Mouse (Mus musculus) ES-Bruce4 (cell line): ENCODE results near the gene Hist2h3c1. TPM values are rescaled to one million over a fixed set of nuclear protein-coding genes. Genes with fewer than 3 reads are reported as not detected.

Source experiments
- H3K27ac ChIP-seq: 2 replicates; pipeline ENCODE4 v1.5.1; 2012; ENCODE audit warnings: low read length, inconsistent platforms; ENCODE audit not compliant: insufficient read depth
- H3K27me3 ChIP-seq: 2 replicates; pipeline ENCODE4 v1.6.1; 2012; ENCODE audit warnings: mild to moderate bottlenecking, low read length, inconsistent platforms; ENCODE audit not compliant: control insufficient read depth, poor library complexity, insufficient read depth, severe bottlenecking
- H3K36me3 ChIP-seq: 2 replicates; pipeline ENCODE4 v1.6.1; 2012; ENCODE audit warnings: inconsistent platforms, mild to moderate bottlenecking, low read length, moderate library complexity; ENCODE audit not compliant: control insufficient read depth, poor library complexity, insufficient read depth, severe bottlenecking
- H3K4me1 ChIP-seq: one replicate; pipeline ENCODE4 v1.8.1; 2011; ENCODE audit warnings: low read length; ENCODE audit not compliant: control insufficient read depth, insufficient read depth
- H3K4me3 ChIP-seq: 2 replicates; pipeline ENCODE4 v1.5.1; 2011; ENCODE audit warnings: low read depth, mild to moderate bottlenecking, low read length
- H3K9ac ChIP-seq: 2 replicates; pipeline ENCODE4 v1.6.1; 2012; ENCODE audit warnings: low read depth, mild to moderate bottlenecking, inconsistent platforms; ENCODE audit not compliant: poor library complexity, severe bottlenecking
- H3K9me3 ChIP-seq: replicated peaks from 2 replicates; pipeline ENCODE4 v1.6.1; 2012; ENCODE audit warnings: mild to moderate bottlenecking, low read length, inconsistent platforms; ENCODE audit not compliant: control insufficient read depth, poor library complexity, insufficient read depth, severe bottlenecking
- CTCF ChIP-seq: IDR thresholded peaks from one replicate; pipeline ENCODE4 v1.8.1; 2011; ENCODE audit warnings: low read depth, low read length
- EP300 ChIP-seq: IDR thresholded peaks from 2 replicates; pipeline ENCODE4 v1.6.1; 2011; ENCODE audit warnings: low read depth, low read length; ENCODE audit not compliant: insufficient read depth
- POLR2A ChIP-seq: IDR thresholded peaks from one replicate; pipeline ENCODE4 v1.8.1; 2011; ENCODE audit warnings: low read length; ENCODE audit not compliant: insufficient read depth
- polyA plus RNA-seq: library from polyadenylated mRNA; stranded (reverse); fragments of >200 nt; gene quantifications from 2 replicates; pipeline ENCODE4 v1.2.4, GENCODE M21; 2011; ENCODE audit warnings: low read depth; ENCODE audit not compliant: missing spikeins, insufficient read depth, insufficient read length

Gene Hist2h3c1
- polyA plus RNA-seq, 1 experiment = 1.3 TPM

DNA sequence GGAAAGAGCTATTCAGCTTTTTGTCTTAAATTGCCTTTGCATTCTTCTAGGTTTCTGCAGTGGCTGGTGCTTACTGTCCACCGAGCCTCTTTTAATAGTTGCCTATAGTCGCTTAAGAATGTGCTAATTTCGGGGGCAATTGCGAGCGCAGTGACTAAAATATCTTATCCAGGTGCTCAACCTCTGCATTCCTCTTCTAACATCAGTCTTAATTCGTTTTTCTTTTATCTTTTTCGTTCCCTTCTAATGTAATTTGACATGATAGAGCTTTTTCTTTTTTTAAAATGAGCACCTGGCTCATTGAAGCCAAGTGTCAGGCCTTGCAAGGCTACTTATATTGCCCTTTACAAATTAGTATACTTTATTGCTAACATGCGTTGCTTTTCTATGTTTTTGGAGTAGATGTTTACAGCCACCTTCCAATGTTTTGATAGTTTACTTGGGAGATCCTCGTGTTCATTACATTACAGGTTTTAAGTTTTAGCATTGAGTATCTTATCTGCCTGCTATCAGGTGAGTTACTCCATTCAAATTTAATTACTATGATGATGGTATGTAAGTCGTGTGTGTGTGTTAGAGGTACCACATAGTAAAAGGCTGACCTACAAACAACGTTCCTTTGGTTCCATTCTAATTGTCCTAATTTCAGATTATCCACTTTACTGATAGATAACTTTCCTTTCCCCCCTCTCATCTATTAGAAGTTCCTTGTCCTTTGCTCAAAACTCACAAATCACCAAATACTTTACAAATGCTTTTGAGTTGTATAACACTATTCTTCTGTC lies 1.1 kb downstream of the Hist2h3c1 start:
- Histone ChIP-seq H3K27me3 (no peaks in the 10 kb centered on the region), H3K4me1 (no peaks in the 10 kb centered on the region), H3K4me3 (peak overlapping the region; percentile 87), H3K36me3 (peaks cover 7% of the 10 kb centered on the region; the same call in 1 of the 2 replicates), H3K9ac (peak overlapping the region; percentile 99), H3K27ac (peak overlapping the region; percentile 88), H3K9me3 (no peaks in the 10 kb centered on the region)
- TF ChIP-seq EP300 = no peak
- peak; percentile 25 for TF ChIP-seq POLR2A

- H3K36me3 ChIP-seq = peaks cover 7% of the 10 kb centered on the region; the same call in 1 of the 2 replicates
- TF ChIP-seq CTCF (no peak), EP300 (no peak), POLR2A (no peak)
- peak overlapping the region; percentile 99 for H3K9ac ChIP-seq
- H3K9me3 ChIP-seq = no peaks in the 10 kb centered on the region
- H3K27ac ChIP-seq = peak overlapping the region; percentile 69
- H3K4me3 ChIP-seq = peak overlapping the region; percentile 54
- no peaks in the 10 kb centered on the region for H3K27me3 ChIP-seq
- H3K4me1 ChIP-seq = no peaks in the 10 kb centered on the region
Measured at GRCm38 (mm10) chr3:96248141-96249033, 1.9 kb downstream of the Hist2h3c1 start.

DNA sequence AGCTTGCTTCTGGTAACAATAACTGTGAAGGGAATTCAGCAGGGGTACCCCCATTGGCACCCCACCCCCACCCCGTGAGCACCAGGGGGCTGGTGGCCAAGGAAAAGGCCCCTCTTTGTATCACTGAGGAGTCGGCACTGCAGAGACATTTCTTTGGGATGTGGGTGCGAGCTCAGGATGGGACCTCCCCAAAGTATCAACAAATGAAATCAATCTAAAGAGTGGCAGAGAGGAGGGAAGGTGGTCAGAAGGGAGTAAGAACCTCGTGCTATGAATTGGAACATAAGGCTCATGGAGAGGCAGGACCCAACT lies 2.5 kb downstream of the Hist2h3c1 start:
- Histone ChIP-seq H3K27me3 (no peaks in the 10 kb centered on the region), H3K9me3 (no peaks in the 10 kb centered on the region), H3K27ac (no peak overlapping the region), H3K36me3 (peaks cover 7% of the 10 kb centered on the region; the same call in 1 of the 2 replicates), H3K4me1 (no peaks in the 10 kb centered on the region), H3K9ac (peak overlapping the region; percentile 99; the same call in 1 of the 2 replicates), H3K4me3 (no peak overlapping the region)
- no peak for TF ChIP-seq CTCF
- no peak for TF ChIP-seq POLR2A
- TF ChIP-seq EP300 = no peak

- no peak for TF ChIP-seq EP300
- TF ChIP-seq CTCF = no peak
- TF ChIP-seq POLR2A = no peak
- no peaks in the 10 kb centered on the region for H3K9me3 ChIP-seq
- no peak overlapping the region for H3K9ac ChIP-seq
- H3K36me3 ChIP-seq = peaks cover 7% of the 10 kb centered on the region; the same call in 1 of the 2 replicates
- H3K27ac ChIP-seq = no peak overlapping the region
- no peaks in the 10 kb centered on the region for H3K4me1 ChIP-seq
- no peak overlapping the region for H3K4me3 ChIP-seq
- no peaks in the 10 kb centered on the region for H3K27me3 ChIP-seq
Measured at GRCm38 (mm10) chr3:96250890-96251289, 4.4 kb downstream of the Hist2h3c1 start.

GRCm38 (mm10) chr3:96251787-96252186 lies 5.3 kb downstream of the Hist2h3c1 start:
- Histone ChIP-seq H3K4me3 (no peak overlapping the region), H3K27me3 (no peaks in the 10 kb centered on the region), H3K9me3 (no peaks in the 10 kb centered on the region), H3K9ac (no peak overlapping the region), H3K4me1 (no peaks in the 10 kb centered on the region), H3K36me3 (peaks cover 7% of the 10 kb centered on the region; the same call in 1 of the 2 replicates), H3K27ac (no peak overlapping the region)
- TF ChIP-seq CTCF (no peak), POLR2A (no peak), EP300 (no peak)
